8 mouse cellular contexts compared by ENCODE assay signal in the genomic region with DNA sequence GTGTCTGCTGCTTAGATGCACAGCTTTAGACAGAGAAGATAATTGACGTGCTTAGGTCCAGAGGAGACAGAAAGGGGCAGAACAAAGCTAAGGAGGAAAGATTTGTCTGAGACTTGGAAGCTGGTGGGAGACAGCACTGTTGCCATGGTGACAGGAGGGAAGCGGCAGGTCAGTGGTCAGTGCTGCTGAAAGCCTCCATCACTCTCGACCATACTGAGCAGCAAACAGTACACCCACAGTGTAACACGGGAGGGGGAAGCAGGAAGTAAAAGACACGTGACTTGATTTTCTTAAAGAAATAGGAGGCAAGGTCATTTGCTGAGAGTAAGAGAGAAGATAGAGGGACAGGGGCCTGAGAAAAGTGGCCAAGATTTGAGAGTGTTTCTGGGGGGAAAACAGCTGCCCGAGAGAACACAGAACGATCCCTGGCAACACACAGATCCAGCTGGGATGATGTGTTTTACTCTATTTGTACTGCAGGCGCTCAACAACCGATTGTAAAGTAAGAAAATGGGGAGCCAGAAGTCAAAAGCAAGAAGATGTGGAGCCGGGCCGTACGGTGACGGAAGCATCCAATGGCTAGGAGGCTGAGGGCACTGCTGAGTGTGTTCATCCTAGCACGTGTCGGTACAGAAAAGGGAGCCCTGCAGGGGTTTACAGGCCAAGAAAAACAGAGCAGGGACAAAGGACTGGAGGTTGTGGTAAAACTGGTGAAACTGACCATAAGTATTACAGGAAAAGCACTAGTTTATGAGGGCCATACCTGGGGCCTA.
DNase-seq lines count a peak whose midpoint lies in the region; ATAC-seq and TF ChIP-seq lines count a peak whose summit lies in the region.

No protein-coding gene starts in this region.

- H3K4me3 ChIP-seq in intestine, embryonic 14.5 days (ENCODE audit: low read depth, low read length): no peak overlapping the region
- H3K4me3 ChIP-seq in intestine, postnatal 0 days (ENCODE audit: low read depth, low read length): no peak overlapping the region
- no peak overlapping the region for H3K4me3 ChIP-seq in embryonic facial prominence, embryonic 15.5 days (replicated peaks)
- no peak overlapping the region for H3K4me3 ChIP-seq in neural tube, embryonic 12.5 days

- no peak for DNase-seq in intestine, embryonic 14.5 days (ENCODE audit: low spot score)
- DNase-seq in kidney, postnatal 4 days: peak; percentile 49 to 62
- DNase-seq in spleen, postnatal 14 days (ENCODE audit: low spot score in 2 of 2): no peak
- no peak for DNase-seq in spleen, postnatal 10 days (ENCODE audit: low spot score in 2 of 2)
- no peak for DNase-seq in urinary bladder, postnatal 10 days (ENCODE audit: low spot score)

- no peak overlapping the region for H3K27ac ChIP-seq in intestine, embryonic 14.5 days (ENCODE audit: low read depth)
- H3K27ac ChIP-seq in intestine, postnatal 0 days (ENCODE audit: low read depth, low read length): no peak overlapping the region
- 0 out of 2 replicates have a peak overlapping the region, but pooled peaks have one; percentile 34 for H3K27ac ChIP-seq in embryonic facial prominence, embryonic 15.5 days (replicated peaks)
- no peak overlapping the region for H3K27ac ChIP-seq in neural tube, embryonic 12.5 days

- peak overlapping the region; percentile 16; the same call in 1 of the 2 replicates for H3K4me2 ChIP-seq in intestine, embryonic 14.5 days (ENCODE audit: low read length)
- H3K4me2 ChIP-seq in intestine, postnatal 0 days (replicated peaks; ENCODE audit: low read depth): no peak overlapping the region
- H3K4me2 ChIP-seq in embryonic facial prominence, embryonic 15.5 days (replicated peaks): peak overlapping the region; percentile 34; the same call in 1 of the 2 replicates
- H3K4me2 ChIP-seq in neural tube, embryonic 12.5 days (replicated peaks): peak overlapping the region; percentile 42

- WGBS in intestine, embryonic 14.5 days: 64% methylated on average over 15 of the region's 15 CpGs
- 63% methylated on average over 15 of the region's 15 CpGs for WGBS in intestine, postnatal 0 days
- WGBS in embryonic facial prominence, embryonic 15.5 days: 67% methylated on average over 15 of the region's 15 CpGs
- 39% methylated on average over 15 of the region's 15 CpGs for WGBS in neural tube, embryonic 12.5 days

- no peak; the same call in 1 of the 2 replicates for ATAC-seq in intestine, embryonic 14.5 days (replicated peaks; ENCODE audit: low FRiP score, low TSS enrichment, low read depth)
- ATAC-seq in intestine, postnatal 0 days: no peak
- no peak for ATAC-seq in embryonic facial prominence, embryonic 15.5 days (ENCODE audit: insufficient number of reproducible peaks, low FRiP score, low TSS enrichment, low read depth)
- ATAC-seq in neural tube, embryonic 12.5 days (ENCODE audit: low FRiP score, low read depth): peak; percentile 94

- no peak for TF ChIP-seq CTCF in intestine, postnatal 0 days (IDR thresholded peaks at IDR 0.05; ENCODE audit: low read depth)

- H3K36me3 ChIP-seq in intestine, embryonic 14.5 days (ENCODE audit: control insufficient read depth, insufficient read depth, low read length): no peaks in the 10 kb centered on the region
- no peaks in the 10 kb centered on the region for H3K36me3 ChIP-seq in intestine, postnatal 0 days (ENCODE audit: control insufficient read depth, insufficient read depth)
- no peaks in the 10 kb centered on the region for H3K36me3 ChIP-seq in embryonic facial prominence, embryonic 15.5 days
- no peaks in the 10 kb centered on the region for H3K36me3 ChIP-seq in neural tube, embryonic 12.5 days

- peaks cover 15% of the 10 kb centered on the region for H3K4me1 ChIP-seq in intestine, embryonic 14.5 days (replicated peaks; ENCODE audit: control insufficient read depth, insufficient read depth, low read length)
- H3K4me1 ChIP-seq in intestine, postnatal 0 days (replicated peaks; ENCODE audit: control insufficient read depth, insufficient read depth, low read length): no peaks in the 10 kb centered on the region
- H3K4me1 ChIP-seq in embryonic facial prominence, embryonic 15.5 days: peaks cover 16% of the 10 kb centered on the region
- 0 out of 2 replicates have a peak, but pooled peaks cover 13% of the 10 kb centered on the region for H3K4me1 ChIP-seq in neural tube, embryonic 12.5 days

- H3K27me3 ChIP-seq in intestine, embryonic 14.5 days (replicated peaks; ENCODE audit: control insufficient read depth, insufficient read depth, low read length): no peaks in the 10 kb centered on the region
- H3K27me3 ChIP-seq in intestine, postnatal 0 days (replicated peaks; ENCODE audit: control insufficient read depth, insufficient read depth, low read length): no peaks in the 10 kb centered on the region
- no peaks in the 10 kb centered on the region for H3K27me3 ChIP-seq in embryonic facial prominence, embryonic 15.5 days
- no peaks in the 10 kb centered on the region for H3K27me3 ChIP-seq in neural tube, embryonic 12.5 days (replicated peaks)

- H3K9ac ChIP-seq in intestine, embryonic 14.5 days (ENCODE audit: low read length): no peak overlapping the region
- no peak overlapping the region for H3K9ac ChIP-seq in intestine, postnatal 0 days (ENCODE audit: low read depth, low read length)
- no peak overlapping the region for H3K9ac ChIP-seq in embryonic facial prominence, embryonic 15.5 days
- no peak overlapping the region for H3K9ac ChIP-seq in neural tube, embryonic 12.5 days

- H3K9me3 ChIP-seq in intestine, embryonic 14.5 days (ENCODE audit: control insufficient read depth, low read length): no peaks in the 10 kb centered on the region
- no peaks in the 10 kb centered on the region for H3K9me3 ChIP-seq in intestine, postnatal 0 days (ENCODE audit: control insufficient read depth)
- no peaks in the 10 kb centered on the region for H3K9me3 ChIP-seq in embryonic facial prominence, embryonic 15.5 days (replicated peaks)
- H3K9me3 ChIP-seq in neural tube, embryonic 12.5 days: no peaks in the 10 kb centered on the region

Comparison
In these comparisons a context has a peak if more than half of its experiments do, and no peak if none do; other contexts are left out.
1. DNase-seq: peak in kidney, postnatal 4 days (2 of 2); none in intestine, embryonic 14.5 days (single experiment), spleen, postnatal 14 days (0 of 2), spleen, postnatal 10 days (0 of 2) and urinary bladder, postnatal 10 days (single experiment).